Comparison of ENCODE assay signal across 9 mouse cellular contexts in genomic region chr17:36058362-36058761, GRCm38 (mm10). TPM values are rescaled to one million over a fixed set of nuclear protein-coding genes. Genes with fewer than 3 reads are reported as not detected.
"Had no signal": no experiment of that assay in that cellular context is flagged by ENCODE, and none has a peak within 500 bp of the region (broad histone marks: within the 10 kb centered on the region; RNA-seq: fewer than 3 reads in every experiment).

Gene Gm11127 (minus strand): TSS chr17:36058371.

RNA-seq across cellular contexts. Expression of gene Gm11127, which starts in this region (rescaled TPM):
- polyA plus RNA-seq: hindbrain, postnatal 0 days; kidney, embryonic 14.5 days; limb, embryonic 12.5 days; liver, embryonic 13.5 days; liver, postnatal 0 days; lung, embryonic 15.5 days; midbrain, embryonic 12.5 days; midbrain, embryonic 16.5 days; neural tube, embryonic 14.5 days had no signal
